Mouse (Mus musculus): ENCODE data around the gene Zscan10. TPM values are rescaled to one million over a fixed set of nuclear protein-coding genes. Genes with fewer than 3 reads are reported as not detected.
"Not testable (repeated sequence)": the region's sequence is repeated elsewhere in the genome, so short reads cannot be mapped to it uniquely, and the experiment has no call there.

Zscan10 gene
- polyA plus RNA-seq, 1 experiment from 2014 or later = 0.45 TPM

DNA sequence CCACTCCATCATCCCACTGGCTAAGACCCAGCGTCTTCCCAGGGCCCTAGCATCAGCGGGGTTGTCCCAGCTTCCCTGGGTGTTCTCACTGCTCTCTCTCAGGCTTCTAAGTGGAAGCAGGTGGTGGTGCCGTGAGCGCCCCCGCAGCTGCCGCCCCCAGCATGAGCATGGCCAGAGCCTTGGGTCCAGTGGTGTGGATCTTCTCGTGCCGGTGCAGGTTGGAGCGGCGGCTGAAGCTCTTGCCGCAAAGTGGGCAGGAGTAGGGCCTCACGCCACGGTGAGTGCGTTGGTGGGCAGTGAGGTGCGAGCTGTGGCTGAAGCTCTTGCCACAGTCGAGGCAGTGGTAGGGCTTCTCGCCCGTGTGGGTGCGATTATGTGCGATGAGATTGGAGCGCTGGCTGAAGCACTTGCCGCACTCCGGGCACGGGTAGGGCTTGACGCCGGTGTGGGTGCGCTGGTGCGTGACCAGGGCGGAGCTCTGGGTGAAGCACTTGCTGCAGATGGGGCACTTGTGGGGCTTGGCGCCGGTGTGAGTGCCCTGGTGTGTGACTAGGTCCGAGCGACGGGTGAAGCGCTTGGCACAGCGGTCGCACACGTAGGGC is 24.6 kb upstream of the Zscan10 start:
- peaks cover 12% of the 10 kb centered on the region for H3K9me3 ChIP-seq (ENCODE audit: control insufficient read depth, low read length)
- no peaks in the 10 kb centered on the region for H3K4me1 ChIP-seq (ENCODE audit: control insufficient read depth, insufficient read depth, low read length)
- no peak overlapping the region for H3K4me3 ChIP-seq (ENCODE audit: low read length)
- no peak overlapping the region for H3K9ac ChIP-seq (ENCODE audit: low read depth, low read length)
- 0 out of 2 replicates have a peak, but pooled peaks have one; percentile 22 for ATAC-seq (ENCODE audit: low FRiP score, low TSS enrichment)
- WGBS = 94% methylated on average over 38 of the region's 38 CpGs
- H3K27me3 ChIP-seq (ENCODE audit: control insufficient read depth, insufficient read depth, low read length) = no peaks in the 10 kb centered on the region
- H3K36me3 ChIP-seq (ENCODE audit: control insufficient read depth, insufficient read depth, low read length) = peaks cover 53% of the 10 kb centered on the region
- no peak overlapping the region for H3K27ac ChIP-seq (ENCODE audit: low read depth, low read length)
- H3K4me2 ChIP-seq (replicated peaks; ENCODE audit: low read depth, low read length) = no peak overlapping the region

DNA sequence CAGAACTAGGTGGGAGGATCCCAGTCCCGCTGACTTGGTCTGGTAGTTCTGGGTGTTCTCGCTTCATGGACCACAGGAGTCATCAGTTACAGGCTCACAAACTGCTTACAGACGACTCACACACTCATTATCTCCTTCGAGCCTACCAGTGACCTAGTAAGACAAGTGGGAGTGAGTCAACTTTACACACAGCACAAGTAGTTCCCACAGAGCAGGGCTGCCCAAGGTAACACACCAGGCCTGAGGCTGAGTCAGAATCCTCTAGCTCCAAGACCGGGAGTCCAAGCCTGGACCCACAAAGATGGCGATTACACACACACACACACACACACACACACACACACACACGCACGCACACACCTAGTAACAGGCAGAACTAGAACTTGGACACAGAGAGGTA is 15.9 kb upstream of the Zscan10 start:
- Histone ChIP-seq H3K4me1 (ENCODE audit: control insufficient read depth, insufficient read depth, low read length) (peaks cover 12% of the 10 kb centered on the region), H3K27ac (ENCODE audit: low read depth, low read length) (no peak overlapping the region), H3K4me2 (replicated peaks; ENCODE audit: low read depth, low read length) (peak overlapping the region; percentile 91), H3K36me3 (ENCODE audit: control insufficient read depth, insufficient read depth, low read length) (peaks cover 22% of the 10 kb centered on the region), H3K27me3 (ENCODE audit: control insufficient read depth, insufficient read depth, low read length) (no peaks in the 10 kb centered on the region), H3K9me3 (ENCODE audit: control insufficient read depth, low read length) (no peaks in the 10 kb centered on the region), H3K9ac (ENCODE audit: low read depth, low read length) (peak overlapping the region; percentile 81; the same call in 1 of the 2 replicates), H3K4me3 (ENCODE audit: low read length) (peak overlapping the region; percentile 81)
- 71% methylated on average over 8 of the region's 8 CpGs for WGBS
- no peak for ATAC-seq (ENCODE audit: low FRiP score, low TSS enrichment)

DNA sequence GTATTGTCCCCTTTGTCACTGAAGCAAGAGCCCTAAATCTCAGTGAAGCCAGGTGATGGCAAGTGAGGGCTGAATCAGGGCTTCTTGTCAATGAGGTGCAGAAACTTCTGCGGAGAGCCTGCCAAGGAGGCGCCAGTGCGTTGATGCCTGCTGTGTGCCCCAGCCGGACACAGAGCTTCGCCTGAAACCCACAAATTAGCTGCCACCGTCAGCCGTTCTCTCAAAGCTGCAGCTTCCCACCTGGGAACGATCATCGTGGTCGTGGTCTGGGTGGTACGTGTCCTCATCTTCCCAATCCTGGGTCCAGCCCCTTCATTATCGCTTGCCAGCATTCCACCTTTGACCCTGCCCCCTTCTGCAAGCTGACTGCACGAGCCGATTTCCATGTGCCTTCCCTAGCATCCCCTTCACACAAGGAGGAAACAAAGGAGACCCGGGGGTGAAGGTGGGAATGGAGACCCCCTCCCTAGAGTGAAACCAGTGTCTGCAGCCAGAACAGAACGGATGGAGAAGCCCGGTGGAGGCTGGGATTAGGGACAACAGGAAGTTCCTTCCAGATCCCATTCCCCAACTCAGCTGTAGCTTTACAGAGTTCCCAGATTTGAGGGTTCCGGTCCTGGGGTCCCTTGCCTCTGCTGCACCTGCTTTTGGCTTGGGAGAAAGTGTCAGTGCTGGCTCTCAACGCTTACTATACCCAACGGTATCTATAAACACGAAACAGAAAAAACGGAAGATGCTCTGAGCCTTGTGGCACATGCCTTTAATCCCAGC is 14.8 kb upstream of the Zscan10 start:
- H3K36me3 ChIP-seq (ENCODE audit: control insufficient read depth, insufficient read depth, low read length) = peaks cover 11% of the 10 kb centered on the region
- peaks cover 12% of the 10 kb centered on the region for H3K4me1 ChIP-seq (ENCODE audit: control insufficient read depth, insufficient read depth, low read length)
- H3K4me3 ChIP-seq (ENCODE audit: low read length) = peak overlapping the region; percentile 81
- peak overlapping the region; percentile 81 for H3K9ac ChIP-seq (ENCODE audit: low read depth, low read length)
- H3K27ac ChIP-seq (ENCODE audit: low read depth, low read length) = no peak overlapping the region
- peak; percentile 85 for ATAC-seq (ENCODE audit: low FRiP score, low TSS enrichment)
- WGBS = under 1% methylated on average over 22 of the region's 22 CpGs
- H3K9me3 ChIP-seq (ENCODE audit: control insufficient read depth, low read length) = no peaks in the 10 kb centered on the region
- peak overlapping the region; percentile 91 for H3K4me2 ChIP-seq (replicated peaks; ENCODE audit: low read depth, low read length)
- no peaks in the 10 kb centered on the region for H3K27me3 ChIP-seq (ENCODE audit: control insufficient read depth, insufficient read depth, low read length)

DNA sequence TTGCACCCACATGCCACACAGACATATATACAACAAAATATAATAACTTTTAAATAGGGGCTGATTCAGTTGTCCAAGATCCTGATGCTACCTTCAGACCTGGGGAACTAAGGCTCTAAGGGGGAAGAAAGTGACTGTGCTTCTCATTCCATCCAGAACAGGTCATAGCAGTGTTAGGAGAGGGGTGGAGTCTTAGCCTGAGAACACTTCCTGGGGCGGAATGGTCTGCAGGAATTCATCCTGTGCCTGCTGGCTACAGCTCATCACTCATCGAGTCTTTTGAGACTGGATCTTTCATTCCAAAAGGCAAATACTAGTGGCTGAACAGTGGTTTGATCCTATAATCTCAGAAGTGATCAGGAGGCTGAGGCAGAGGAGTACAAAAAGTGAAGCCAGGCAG is 13.4 kb upstream of the Zscan10 start:
- Histone ChIP-seq H3K9me3 (ENCODE audit: control insufficient read depth, low read length) (no peaks in the 10 kb centered on the region), H3K27me3 (ENCODE audit: control insufficient read depth, insufficient read depth, low read length) (no peaks in the 10 kb centered on the region), H3K4me2 (replicated peaks; ENCODE audit: low read depth, low read length) (no peak overlapping the region), H3K27ac (ENCODE audit: low read depth, low read length) (no peak overlapping the region), H3K36me3 (ENCODE audit: control insufficient read depth, insufficient read depth, low read length) (peaks cover 6% of the 10 kb centered on the region), H3K4me3 (ENCODE audit: low read length) (no peak overlapping the region), H3K9ac (ENCODE audit: low read depth, low read length) (no peak overlapping the region), H3K4me1 (ENCODE audit: control insufficient read depth, insufficient read depth, low read length) (peaks cover 12% of the 10 kb centered on the region)
- WGBS = 84% methylated on average over 2 of the region's 2 CpGs
- ATAC-seq (ENCODE audit: low FRiP score, low TSS enrichment) = no peak

DNA sequence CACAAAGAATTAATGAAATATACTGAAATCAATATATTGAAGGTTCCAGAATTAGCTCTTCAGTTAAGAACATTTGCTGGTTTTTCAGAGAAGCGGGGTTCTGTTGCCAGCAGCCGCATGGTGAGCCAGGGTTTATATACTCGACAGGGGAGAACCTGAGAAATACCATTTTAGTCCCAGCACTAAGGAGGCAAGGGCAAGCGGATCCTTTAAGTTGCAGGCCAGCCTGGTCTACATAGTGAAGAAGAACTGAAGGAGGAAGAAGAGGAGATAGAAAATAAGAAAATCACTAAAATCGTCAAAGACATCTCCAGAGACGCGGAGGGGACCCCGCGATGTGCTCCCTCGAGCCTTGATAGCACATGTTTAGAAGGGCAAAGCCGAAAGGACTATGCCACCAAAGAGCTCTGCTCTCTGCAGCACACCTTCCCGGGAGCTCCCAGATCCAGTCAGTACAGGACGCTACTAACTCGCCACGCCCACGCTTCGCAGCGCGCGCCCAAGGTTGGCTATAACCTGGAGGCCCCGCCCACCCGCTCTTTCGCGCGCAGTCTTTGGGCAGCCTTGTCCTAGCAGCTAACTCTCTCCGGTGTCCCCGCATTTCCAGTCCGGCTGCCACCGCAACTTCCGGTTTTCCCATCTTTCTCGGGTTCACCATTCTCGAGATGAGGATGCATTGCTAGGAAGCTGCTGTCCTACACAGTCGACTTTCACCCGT is 8.3 kb upstream of the Zscan10 start:
- H3K9me3 ChIP-seq (ENCODE audit: control insufficient read depth, low read length) = no peaks in the 10 kb centered on the region
- H3K27ac ChIP-seq (ENCODE audit: low read depth, low read length) = peak overlapping the region; percentile 76
- no peaks in the 10 kb centered on the region for H3K36me3 ChIP-seq (ENCODE audit: control insufficient read depth, insufficient read depth, low read length)
- peak overlapping the region; percentile 55 for H3K4me3 ChIP-seq (ENCODE audit: low read length)
- H3K4me2 ChIP-seq (replicated peaks; ENCODE audit: low read depth, low read length) = peak overlapping the region; percentile 78
- peak overlapping the region; percentile 65 for H3K9ac ChIP-seq (ENCODE audit: low read depth, low read length)
- 0 out of 2 replicates have a peak, but pooled peaks cover 3% of the 10 kb centered on the region for H3K4me1 ChIP-seq (ENCODE audit: control insufficient read depth, insufficient read depth, low read length)
- no peaks in the 10 kb centered on the region for H3K27me3 ChIP-seq (ENCODE audit: control insufficient read depth, insufficient read depth, low read length)
- 8% methylated on average over 34 of the region's 34 CpGs for WGBS
- peak; percentile 100 for ATAC-seq (ENCODE audit: low FRiP score, low TSS enrichment)

DNA sequence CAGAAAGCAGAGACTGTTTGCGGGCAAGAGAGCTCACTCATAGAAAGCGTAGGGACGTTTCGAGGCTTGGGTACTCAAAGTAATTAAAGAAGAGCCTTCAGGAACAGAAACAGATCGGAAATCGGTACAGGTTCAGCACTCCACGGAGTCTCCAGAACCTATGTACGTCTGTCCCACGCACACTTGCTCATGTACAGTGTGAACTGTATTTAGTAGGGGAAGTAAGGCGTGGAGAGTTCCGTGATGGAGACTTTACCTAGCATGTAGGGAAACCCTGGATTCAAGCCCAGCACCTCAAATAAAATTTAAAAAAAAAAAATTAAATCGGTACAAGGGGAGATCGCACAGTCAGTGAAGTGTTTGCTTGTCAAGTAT is 7.7 kb upstream of the Zscan10 start:
- Histone ChIP-seq H3K27me3 (ENCODE audit: control insufficient read depth, insufficient read depth, low read length) (no peaks in the 10 kb centered on the region), H3K4me1 (ENCODE audit: control insufficient read depth, insufficient read depth, low read length) (0 out of 2 replicates have a peak, but pooled peaks cover 3% of the 10 kb centered on the region), H3K9me3 (ENCODE audit: control insufficient read depth, low read length) (no peaks in the 10 kb centered on the region), H3K9ac (ENCODE audit: low read depth, low read length) (peak overlapping the region; percentile 65), H3K4me2 (replicated peaks; ENCODE audit: low read depth, low read length) (peak overlapping the region; percentile 78), H3K36me3 (ENCODE audit: control insufficient read depth, insufficient read depth, low read length) (no peaks in the 10 kb centered on the region), H3K4me3 (ENCODE audit: low read length) (peak overlapping the region; percentile 55), H3K27ac (ENCODE audit: low read depth, low read length) (peak overlapping the region; percentile 76)
- 12% methylated on average over 13 of the region's 13 CpGs for WGBS
- ATAC-seq (ENCODE audit: low FRiP score, low TSS enrichment) = peak; percentile 67

DNA sequence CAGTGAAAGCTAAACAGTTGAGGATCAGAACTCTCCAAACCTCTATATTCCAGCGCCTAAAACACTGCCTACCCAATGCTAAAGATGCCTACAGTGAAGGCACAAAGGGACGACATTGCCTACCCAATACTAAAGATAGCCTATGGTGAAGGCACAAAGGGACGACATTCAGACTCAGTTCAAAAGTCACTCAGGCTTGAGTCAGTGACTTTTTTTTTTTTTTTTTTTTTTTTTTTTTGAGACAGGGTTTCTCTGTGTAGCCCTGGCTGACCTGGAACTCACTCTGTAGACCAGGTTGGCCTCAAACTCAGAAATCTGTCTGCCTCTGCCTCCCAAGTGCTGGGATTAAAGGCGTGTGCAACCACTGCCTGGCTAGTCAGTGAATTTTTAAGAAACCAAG is 5.5 kb upstream of the Zscan10 start:
- not testable (repeated sequence) for ATAC-seq (ENCODE audit: low FRiP score, low TSS enrichment); H3K9me3 ChIP-seq (ENCODE audit: control insufficient read depth, low read length); H3K9ac ChIP-seq (ENCODE audit: low read depth, low read length); H3K4me2 ChIP-seq (replicated peaks; ENCODE audit: low read depth, low read length); H3K27me3 ChIP-seq (ENCODE audit: control insufficient read depth, insufficient read depth, low read length); H3K4me3 ChIP-seq (ENCODE audit: low read length); H3K36me3 ChIP-seq (ENCODE audit: control insufficient read depth, insufficient read depth, low read length); H3K27ac ChIP-seq (ENCODE audit: low read depth, low read length); H3K4me1 ChIP-seq (ENCODE audit: control insufficient read depth, insufficient read depth, low read length)
- WGBS = 90% methylated on average over 4 of the region's 4 CpGs

DNA sequence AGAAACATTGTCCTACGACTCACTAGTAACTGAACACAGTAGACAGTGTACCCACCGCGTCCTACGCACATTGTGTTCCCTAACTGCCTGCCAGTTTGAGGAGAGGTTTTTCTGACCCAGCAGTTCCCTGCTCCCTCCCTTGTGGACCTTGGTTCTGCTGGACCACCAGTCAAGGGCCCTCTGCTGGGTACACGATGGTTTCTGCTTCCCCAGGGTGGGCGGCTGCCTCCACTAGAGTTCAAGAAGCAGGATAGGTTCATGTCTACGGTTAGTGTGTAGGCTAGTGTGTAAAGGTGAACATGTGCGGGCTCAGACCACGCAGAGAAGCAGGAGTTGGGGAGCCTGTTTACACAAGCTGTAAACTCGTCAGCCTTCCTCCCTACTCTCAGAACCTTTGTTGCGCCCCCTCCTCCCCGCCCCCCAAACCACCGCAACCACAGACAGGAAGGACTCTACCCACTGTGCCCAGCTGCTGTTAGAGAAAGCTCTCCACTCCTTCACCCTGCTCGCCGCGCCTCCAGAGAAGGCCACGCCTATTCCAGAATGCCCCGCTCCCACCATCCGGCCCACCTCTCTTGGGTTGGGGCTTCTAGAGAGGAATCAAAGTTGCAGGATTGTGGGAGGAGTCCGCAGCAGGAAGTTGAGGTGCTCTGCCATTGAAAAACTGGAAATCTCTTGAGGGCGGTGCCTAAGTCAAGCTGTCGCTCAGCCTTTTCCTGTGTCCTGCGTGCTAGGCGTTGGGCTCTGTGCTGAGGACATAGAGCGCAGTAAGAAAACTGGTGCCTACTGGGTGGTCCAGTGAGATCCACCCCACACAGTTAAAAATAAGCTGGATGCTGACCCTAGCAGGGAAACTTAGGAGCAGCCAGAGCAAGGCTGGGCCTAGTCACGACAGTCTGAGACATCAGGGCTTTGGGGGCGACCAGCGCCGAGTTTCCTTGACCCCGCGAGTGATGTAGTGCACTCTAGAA is 1.8 kb upstream of the Zscan10 start, which contains the start of gene Zfp13:
Gene Zfp13, minus strand, starts transcription at position 906 of the 971 bp plus-strand sequence.
- H3K9ac ChIP-seq (ENCODE audit: low read depth, low read length) = peak within 1 kb of the TSS; percentile 54
- H3K27me3 ChIP-seq (ENCODE audit: control insufficient read depth, insufficient read depth, low read length) = no peaks in the 10 kb centered on the region
- WGBS = 7% methylated on average over 31 of the region's 31 CpGs
- no peaks in the 10 kb centered on the region for H3K4me1 ChIP-seq (ENCODE audit: control insufficient read depth, insufficient read depth, low read length)
- H3K36me3 ChIP-seq (ENCODE audit: control insufficient read depth, insufficient read depth, low read length) = no peaks in the 10 kb centered on the region
- ATAC-seq (ENCODE audit: low FRiP score, low TSS enrichment) = peak; percentile 97
- H3K4me3 ChIP-seq (ENCODE audit: low read length) = peak within 1 kb of the TSS; percentile 43
- H3K27ac ChIP-seq (ENCODE audit: low read depth, low read length) = peak within 1 kb of the TSS; percentile 84
- H3K4me2 ChIP-seq (replicated peaks; ENCODE audit: low read depth, low read length) = peak within 1 kb of the TSS; percentile 66
- H3K9me3 ChIP-seq (ENCODE audit: control insufficient read depth, low read length) = no peaks in the 10 kb centered on the region
